In genomic region chr1:54855970-54856369, GRCm38 (mm10) we compare ENCODE assay signal across 21 mouse cellular contexts.
DNase-seq lines count a peak whose midpoint lies in the region; ATAC-seq lines count a peak whose summit lies in the region.
"Had no signal": no experiment of that assay in that cellular context is flagged by ENCODE, and none has a peak within 500 bp of the region (broad histone marks: within the 10 kb centered on the region; RNA-seq: fewer than 3 reads in every experiment).

No protein-coding gene starts in this region.

- H3K27ac ChIP-seq in liver, embryonic 11.5 days (ENCODE audit: low read depth, low read length), result no peak overlapping the region
- H3K27ac ChIP-seq in liver, embryonic 13.5 days, result no peak overlapping the region
- H3K27ac ChIP-seq: embryonic facial prominence, embryonic 13.5 days; embryonic facial prominence, embryonic 15.5 days; forebrain, embryonic 10.5 days; forebrain, embryonic 13.5 days had no signal

- 0 out of 2 replicates have a peak, but pooled peaks have one; percentile 56 for ATAC-seq in liver, embryonic 11.5 days (replicated peaks; ENCODE audit: low FRiP score)
- ATAC-seq in liver, embryonic 13.5 days (ENCODE audit: low read depth), result peak; percentile 48; the same call in 1 of the 2 replicates
- peak; percentile 63 for ATAC-seq in megakaryocyte-erythroid progenitor cell, adult 5-6 weeks (replicated peaks; ENCODE audit: low FRiP score, low TSS enrichment, poor library complexity, severe bottlenecking)
- ATAC-seq in inflammation-experienced regulatory T-cells, adult 6 months, result no peak
- ATAC-seq: forebrain, embryonic 13.5 days; forebrain, embryonic 16.5 days had no signal

- no peak overlapping the region for H3K4me2 ChIP-seq in liver, embryonic 11.5 days
- no peak overlapping the region for H3K4me2 ChIP-seq in liver, embryonic 13.5 days
- H3K4me2 ChIP-seq: embryonic facial prominence, embryonic 13.5 days; embryonic facial prominence, embryonic 15.5 days; forebrain, embryonic 13.5 days had no signal

- H3K9ac ChIP-seq in liver, embryonic 11.5 days (ENCODE audit: low read depth, low read length), result no peak overlapping the region
- no peak overlapping the region for H3K9ac ChIP-seq in liver, embryonic 13.5 days
- H3K9ac ChIP-seq: embryonic facial prominence, embryonic 13.5 days; embryonic facial prominence, embryonic 15.5 days; forebrain, embryonic 13.5 days had no signal

- no peaks in the 10 kb centered on the region for H3K9me3 ChIP-seq in liver, embryonic 11.5 days (ENCODE audit: control insufficient read depth, low read length)
- H3K9me3 ChIP-seq in liver, embryonic 13.5 days (replicated peaks), result no peaks in the 10 kb centered on the region
- H3K9me3 ChIP-seq: embryonic facial prominence, embryonic 13.5 days; embryonic facial prominence, embryonic 15.5 days; forebrain, embryonic 10.5 days; forebrain, embryonic 13.5 days had no signal

- no peak overlapping the region for H3K4me3 ChIP-seq in liver, embryonic 11.5 days (ENCODE audit: low read depth, low read length)
- no peak overlapping the region for H3K4me3 ChIP-seq in liver, embryonic 13.5 days (replicated peaks)
- H3K4me3 ChIP-seq: embryonic facial prominence, embryonic 13.5 days; embryonic facial prominence, embryonic 15.5 days; erythroblast, embryonic 14.5 days; forebrain, embryonic 10.5 days; forebrain, embryonic 13.5 days had no signal

- H3K4me1 ChIP-seq in liver, embryonic 11.5 days (replicated peaks; ENCODE audit: control insufficient read depth, insufficient read depth, low read length), result peaks cover 7% of the 10 kb centered on the region
- H3K4me1 ChIP-seq in liver, embryonic 13.5 days (replicated peaks), result peaks cover 24% of the 10 kb centered on the region

- WGBS in liver, embryonic 11.5 days, result 82% methylated on average over 3 of the region's 3 CpGs
- WGBS in liver, embryonic 13.5 days (ENCODE audit: insufficient replicate concordance), result 48% methylated on average over 3 of the region's 3 CpGs

- DNase-seq in liver, embryonic 11.5 days (ENCODE audit: low spot score), result no peak
- no peak for DNase-seq in liver
- no peak for DNase-seq in liver, embryonic 13.5 days
- DNase-seq: adrenal gland, adult 2 months; adrenal gland, postnatal 10 days; adrenal gland, postnatal 25 days; cerebellum, adult 11 months; cerebellum, adult 18-20 months; cerebellum, adult 8-10 months; cerebellum, adult 9-11 months; cerebellum, postnatal 14 days; cerebellum, postnatal 36 days; embryo, embryonic 11 days had no signal

- H3K27me3 ChIP-seq in liver, embryonic 11.5 days (replicated peaks; ENCODE audit: control insufficient read depth, insufficient read depth, low read length), result no peaks in the 10 kb centered on the region
- no peaks in the 10 kb centered on the region for H3K27me3 ChIP-seq in liver, embryonic 13.5 days
- H3K27me3 ChIP-seq: embryonic facial prominence, embryonic 13.5 days; embryonic facial prominence, embryonic 15.5 days; forebrain, embryonic 13.5 days had no signal

- H3K36me3 ChIP-seq in liver, embryonic 11.5 days (ENCODE audit: control insufficient read depth, insufficient read depth, low read length), result no peaks in the 10 kb centered on the region
- H3K36me3 ChIP-seq in liver, embryonic 13.5 days, result no peaks in the 10 kb centered on the region
- H3K36me3 ChIP-seq: embryonic facial prominence, embryonic 13.5 days; embryonic facial prominence, embryonic 15.5 days; forebrain, embryonic 10.5 days had no signal
